Mouse (Mus musculus): Measurements from ENCODE around the gene Qk. TPM values are rescaled to one million over a fixed set of nuclear protein-coding genes. Genes with fewer than 3 reads are reported as not detected.

The Qk gene
- 11.0 TPM for polyA plus RNA-seq (2015; fragmentation: Illumina TruSeq; extraction: RNeasy Lipid Tissue Mini Kit (QIAGEN cat#74804); ENCODE audit: insufficient read depth, low read depth, low replicate concordance)

GRCm38 (mm10) chr17:10319685-10320455 is at the start of gene Qk:
Gene Qk (minus strand): TSS chr17:10319854.

Measured in pancreas, adult 10 weeks (tissue).